Mouse (Mus musculus): ENCODE results near the gene Csf2rb2. TPM values are rescaled to one million over a fixed set of nuclear protein-coding genes. Genes with fewer than 3 reads are reported as not detected.
"Not testable (repeated sequence)": the region's sequence is repeated elsewhere in the genome, so short reads cannot be mapped to it uniquely, and the experiment has no call there.

Gene Csf2rb2
- total RNA-seq, 2 experiments from 2014 or later, result 0.39 to 0.59 TPM

DNA sequence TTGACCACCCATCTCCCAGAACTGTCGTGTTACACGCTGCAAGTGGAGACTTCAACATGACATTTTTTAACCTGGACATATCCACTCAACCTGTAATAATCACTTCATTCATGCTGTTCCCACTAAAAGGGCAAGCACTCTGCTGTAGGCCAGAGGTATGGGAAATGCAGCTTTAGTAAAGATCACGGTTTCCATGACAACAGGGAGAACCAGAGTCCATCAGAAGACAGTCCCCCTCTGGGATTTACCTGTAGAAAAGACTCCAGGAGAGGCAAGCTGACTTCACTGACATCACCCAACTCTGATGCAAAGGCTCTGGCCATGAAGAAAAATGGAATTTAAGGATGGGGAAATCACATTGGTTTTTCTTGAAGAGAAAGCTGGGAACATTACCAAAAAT is 42.2 kb downstream of the Csf2rb2 start:
- intact Hi-C loops (cut with DNase I), result no loop called here

DNA sequence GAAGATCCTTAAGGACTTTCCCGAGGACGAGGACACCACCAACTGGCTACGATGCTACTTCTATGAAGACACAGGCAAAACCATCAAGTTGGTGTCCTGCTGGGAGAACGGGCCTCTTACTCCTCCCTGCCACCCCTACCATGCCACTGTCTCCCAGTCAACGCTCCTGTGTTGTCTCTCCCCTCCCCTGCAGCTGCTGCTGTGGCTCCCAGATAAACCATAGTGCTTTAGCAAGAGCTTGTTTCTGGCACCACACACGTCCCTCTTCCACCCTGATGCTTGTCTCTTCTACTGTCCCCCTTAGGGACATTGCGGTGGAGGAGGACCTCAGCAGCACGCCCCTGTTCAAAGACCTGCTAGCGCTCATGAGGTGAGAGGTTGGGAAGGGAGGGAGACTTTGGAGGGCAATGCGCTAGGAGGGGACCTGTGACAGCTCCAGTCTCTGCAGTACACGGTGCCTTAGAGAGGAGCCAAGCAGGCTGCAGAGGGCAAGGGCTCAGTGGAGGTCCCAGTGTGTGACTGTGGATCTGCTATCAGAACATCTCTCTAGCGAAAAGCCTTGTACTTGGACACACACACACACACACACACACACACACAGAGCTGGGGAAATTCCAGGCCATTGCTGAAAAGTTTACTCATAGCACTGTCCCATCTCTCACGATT is 44.7 kb downstream of the Csf2rb2 start:
- DNase-seq (ENCODE audit: low spot score in 2 of 2), result no peak
- intact Hi-C loops (cut with DNase I), result no loop called here

More for the DNA sequence above, 42.2 kb downstream of the Csf2rb2 start:
- no peak for DNase-seq (ENCODE audit: low spot score in 2 of 2)

DNA sequence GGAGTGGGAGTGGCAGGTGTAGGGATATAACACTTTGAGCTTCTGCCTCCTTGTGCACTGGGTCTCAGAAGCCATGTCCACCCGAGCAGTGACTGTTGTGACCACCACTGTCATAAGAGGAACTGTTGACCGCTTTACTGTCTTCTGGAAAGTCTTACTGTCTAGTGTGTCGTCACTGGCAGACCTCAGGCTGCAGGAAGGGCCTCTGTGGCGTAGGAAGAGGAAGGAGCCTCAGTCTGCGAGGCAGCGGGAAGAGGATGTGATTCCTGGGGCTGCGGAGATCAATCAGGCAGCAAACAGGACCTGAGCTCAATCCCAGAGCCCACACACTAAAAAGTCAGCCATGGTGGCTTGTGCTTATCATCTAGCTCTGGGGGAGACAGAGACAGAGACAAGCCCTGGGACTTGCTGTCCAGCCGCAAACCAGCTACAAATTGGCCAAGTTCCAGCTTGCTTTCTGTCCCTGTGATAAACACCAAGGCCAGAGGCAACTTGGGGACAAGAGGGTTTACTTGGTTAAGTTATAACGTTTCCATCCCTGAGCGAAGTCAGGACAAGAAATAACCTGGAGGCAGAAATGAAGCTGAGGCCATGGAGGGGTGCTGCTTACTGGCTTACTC is 47.2 kb downstream of the Csf2rb2 start:
- no peak for DNase-seq (ENCODE audit: low spot score in 2 of 2)
- intact Hi-C loops (cut with DNase I), result loop anchor here (5.0 kb wide), 2 partner anchors 64 to 164 kb away; no protein-coding TSS in a partner anchor

DNA sequence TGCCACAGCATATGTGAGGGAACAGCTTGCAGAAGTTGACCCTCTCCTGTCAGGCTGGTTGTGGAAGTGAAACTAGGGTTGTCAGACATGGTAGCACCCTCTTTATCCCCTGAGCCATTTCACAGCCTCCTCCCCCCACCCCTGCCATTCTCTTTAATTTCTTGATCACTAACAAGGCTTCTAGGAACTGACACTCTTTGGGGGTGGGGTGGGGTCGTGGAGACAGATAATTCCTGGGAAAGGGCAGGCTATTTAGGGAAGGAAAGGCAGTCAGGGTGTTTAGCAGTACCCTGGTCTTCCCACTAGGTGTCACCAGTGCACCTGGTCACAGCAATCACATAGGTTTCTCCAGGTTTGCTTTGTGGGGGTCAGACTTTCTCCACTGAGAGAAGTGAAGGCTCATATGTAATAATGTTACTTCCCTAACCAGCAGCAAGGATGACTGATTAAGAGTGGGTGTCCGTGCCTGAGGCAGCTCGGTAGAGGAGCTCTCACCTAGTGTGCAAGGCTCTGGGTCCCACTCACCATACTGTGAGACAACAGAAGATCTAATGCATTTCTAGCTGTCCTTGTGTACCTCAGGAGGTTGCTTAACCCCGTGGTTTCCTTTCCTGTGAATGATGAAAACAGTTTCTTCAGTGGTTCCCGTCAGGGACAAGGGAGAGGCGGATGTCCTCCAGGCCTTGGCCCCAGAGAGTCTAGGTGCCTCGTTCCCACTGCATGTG is 48.0 kb downstream of the Csf2rb2 start:
- intact Hi-C loops (cut with DNase I), result loop anchor here (1.0 to 5.0 kb wide), 3 partner anchors 65 to 165 kb away; no protein-coding TSS in a partner anchor
- peak; percentile 49 to 58 for DNase-seq (ENCODE audit: low spot score in 2 of 2)

DNA sequence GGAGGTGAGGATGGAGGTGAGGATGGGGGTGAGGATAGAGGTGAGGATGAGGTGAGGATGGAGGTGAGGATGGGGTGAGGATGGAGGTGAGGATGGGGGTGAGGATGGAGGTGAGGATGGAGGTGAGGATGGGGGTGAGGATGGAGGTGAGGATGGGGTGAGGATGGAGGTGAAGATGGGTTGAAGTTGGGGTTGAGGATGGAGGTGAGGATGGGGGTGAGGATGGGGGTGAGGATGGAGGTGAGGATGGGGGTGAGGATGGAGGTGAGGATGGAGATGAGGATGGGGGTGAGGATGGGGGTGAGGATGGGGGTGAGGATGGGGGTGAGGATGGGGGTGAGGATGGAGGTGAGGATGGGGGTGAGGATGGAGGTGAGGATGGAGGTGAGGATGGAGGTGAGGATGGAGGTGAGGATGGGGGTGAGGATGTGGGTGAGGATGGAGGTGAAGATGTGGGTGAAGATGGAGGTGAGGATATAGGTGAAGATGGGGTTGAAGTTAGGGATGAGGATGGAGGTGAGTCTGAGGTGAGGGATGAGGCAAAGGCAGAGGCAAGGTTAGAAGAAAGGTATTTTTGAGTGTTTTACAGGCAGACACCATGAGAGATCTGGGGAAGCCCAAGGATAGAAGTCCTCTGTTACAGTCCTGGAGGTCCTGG is 48.8 kb downstream of the Csf2rb2 start:
- DNase-seq (ENCODE audit: low spot score in 2 of 2), result not testable (repeated sequence)
- intact Hi-C loops (cut with DNase I), result loop anchor here (1.0 to 5.0 kb wide), 3 partner anchors 66 to 166 kb away; no protein-coding TSS in a partner anchor

DNA sequence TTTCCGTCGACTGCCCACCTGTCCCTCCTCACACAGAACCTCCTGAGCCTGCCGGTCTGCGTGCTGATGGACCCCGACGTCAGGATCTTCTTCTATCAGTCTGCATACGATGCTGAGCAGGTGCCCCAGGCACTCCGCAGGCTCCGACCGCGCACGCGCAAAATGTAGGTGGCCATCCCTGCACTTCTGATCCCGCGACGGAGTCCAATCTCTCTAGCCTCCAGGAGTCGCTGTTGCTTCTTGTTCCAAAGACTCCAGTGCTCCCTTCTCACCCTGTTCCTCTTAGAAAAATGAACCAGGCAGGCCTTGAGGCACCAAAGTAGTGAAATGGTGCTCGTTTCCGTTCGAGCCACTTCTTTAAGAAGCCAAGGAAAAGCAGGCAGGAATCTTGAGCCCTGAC is 50.8 kb downstream of the Csf2rb2 start:
- DNase-seq (ENCODE audit: low spot score in 2 of 2), result peak in 1 of 2 experiments; percentile 35
- intact Hi-C loops (cut with DNase I), result loop anchor here (5.0 kb wide), 2 partner anchors 68 to 168 kb away; no protein-coding TSS in a partner anchor

DNA sequence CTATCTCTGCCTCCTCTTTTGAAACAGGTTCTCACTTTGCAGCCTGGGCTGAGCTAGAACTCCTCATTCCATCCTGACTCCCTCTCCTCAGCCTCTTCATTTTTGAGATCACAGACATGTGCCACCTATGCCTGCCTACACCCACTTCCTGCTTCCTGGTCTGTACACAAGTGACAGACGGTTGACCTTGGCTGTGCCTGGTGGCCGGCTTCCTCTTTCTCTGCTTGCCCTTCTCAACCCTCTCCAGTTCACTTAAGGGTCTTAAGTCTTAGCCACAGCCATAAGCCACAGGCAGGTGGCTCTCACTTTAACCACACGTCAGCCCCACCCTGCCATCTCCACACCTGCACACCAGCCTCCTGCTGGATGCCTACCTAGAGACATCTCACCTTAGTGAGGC is 57.1 kb downstream of the Csf2rb2 start:
- intact Hi-C loops (cut with DNase I), result no loop called here
- no peak for DNase-seq (ENCODE audit: low spot score in 2 of 2)

DNA sequence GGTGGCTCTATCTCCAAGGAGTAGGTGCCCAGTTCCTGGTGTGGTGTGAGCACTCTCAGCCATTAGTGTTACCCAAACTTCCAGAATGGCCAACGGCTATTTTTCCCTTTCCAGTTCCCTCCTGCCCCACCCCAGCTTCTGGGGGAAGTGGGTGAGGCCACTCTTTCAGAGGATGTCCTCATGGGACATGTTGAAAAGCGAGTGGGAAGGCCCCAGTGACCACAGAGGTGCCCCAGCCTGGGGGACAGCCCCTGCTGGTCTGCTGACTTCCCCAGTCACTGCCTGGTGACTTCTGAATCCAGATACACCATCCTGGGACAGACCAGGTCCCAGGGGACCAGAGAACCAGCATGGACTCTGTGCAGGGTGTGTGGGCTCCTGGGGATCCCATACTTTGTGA is 57.9 kb downstream of the Csf2rb2 start:
- DNase-seq (ENCODE audit: low spot score in 2 of 2), result no peak
- intact Hi-C loops (cut with DNase I), result no loop called here

DNA sequence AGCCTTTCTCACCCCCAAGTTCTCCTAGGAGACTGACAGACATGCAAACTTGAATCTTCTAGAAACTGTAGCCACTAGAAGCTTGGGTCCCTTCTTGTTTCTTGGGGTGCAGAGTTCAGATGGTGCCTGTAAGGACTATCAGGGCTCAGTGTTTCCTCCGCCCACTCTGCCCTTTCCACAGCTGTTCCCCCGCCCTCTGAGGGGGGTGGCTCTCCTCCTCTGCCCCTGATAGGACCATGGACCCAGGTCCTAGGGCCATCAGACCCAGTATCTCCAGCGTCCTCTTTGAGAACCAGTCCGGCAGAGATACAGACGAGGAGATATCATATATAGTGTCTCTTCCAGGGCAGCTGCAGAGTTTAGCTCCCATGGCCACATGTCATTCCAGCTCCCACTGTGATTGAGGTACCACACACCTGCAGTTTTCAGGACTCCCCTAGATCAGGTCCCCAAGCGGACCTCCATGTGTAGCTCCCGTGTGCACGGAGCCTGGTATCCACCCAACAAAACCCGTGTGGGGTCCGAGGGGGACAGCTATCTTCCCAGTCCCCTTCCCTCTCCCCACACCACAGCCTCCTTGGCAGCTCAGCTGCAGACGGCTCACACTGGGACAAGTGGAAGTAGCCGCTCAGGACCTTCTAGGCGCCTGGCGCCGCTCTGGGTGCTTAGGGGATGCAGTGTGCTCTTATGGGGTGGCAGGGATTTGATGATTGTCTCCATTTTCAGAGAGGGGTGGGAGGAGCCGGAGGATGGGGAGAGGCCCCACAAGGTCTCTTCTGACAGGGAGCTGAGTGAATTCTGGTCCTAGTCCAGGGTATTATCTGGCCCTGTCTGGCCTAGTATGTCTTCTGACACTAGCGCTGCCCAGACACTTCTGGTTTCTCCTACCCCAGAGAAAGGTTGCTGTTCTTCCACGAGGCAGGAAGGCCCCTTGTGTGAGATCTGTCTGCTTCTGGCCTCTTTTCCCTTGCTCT is 59.1 kb downstream of the Csf2rb2 start:
- intact Hi-C loops (cut with DNase I), result no loop called here
- DNase-seq (ENCODE audit: low spot score in 2 of 2), result no peak

DNA sequence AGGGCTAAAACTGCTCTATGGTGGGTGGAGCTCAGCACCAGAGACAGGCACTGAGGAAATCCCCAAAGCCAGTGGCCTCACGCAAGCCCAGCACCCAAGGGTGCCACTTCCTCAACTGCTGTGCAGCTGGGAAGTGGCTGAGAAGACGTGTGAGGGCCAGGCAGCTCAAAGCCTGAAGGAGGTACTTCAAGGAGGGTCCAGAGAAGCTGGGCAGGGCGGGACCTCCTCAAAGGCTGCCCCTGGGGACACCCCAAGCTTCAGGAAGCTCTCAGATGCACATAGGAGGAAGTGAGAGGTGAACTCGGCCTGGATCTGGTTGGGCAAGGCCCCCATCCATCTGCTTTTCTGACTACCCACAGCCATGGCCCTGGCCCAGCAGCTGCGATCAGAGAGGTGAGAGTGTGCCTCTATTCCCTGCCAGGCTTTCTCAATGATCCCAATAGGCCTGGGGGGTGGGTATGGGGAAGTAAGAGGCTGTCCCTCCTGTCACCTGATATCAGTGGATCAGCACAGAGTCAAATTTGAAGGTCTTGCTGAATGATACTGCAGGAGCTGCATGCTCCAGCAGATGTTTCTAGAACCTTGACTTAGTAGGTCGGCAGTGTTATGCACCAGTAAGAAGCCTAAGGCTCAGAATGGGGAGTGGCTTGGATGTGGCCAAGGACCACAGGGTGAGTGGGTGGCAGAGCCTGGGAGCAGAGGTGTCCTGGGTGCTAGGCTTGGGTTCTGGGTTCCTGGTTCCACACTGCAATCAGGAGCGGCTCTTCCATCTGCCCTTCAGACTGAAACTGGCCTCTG is 60.6 kb downstream of the Csf2rb2 start, which contains the start of gene Ncf4:
Gene Ncf4, plus strand, starts transcription at position 107 of the 798 bp plus-strand sequence.
- intact Hi-C loops (cut with DNase I), result no loop called here
- DNase-seq (ENCODE audit: low spot score in 2 of 2), result no peak

DNA sequence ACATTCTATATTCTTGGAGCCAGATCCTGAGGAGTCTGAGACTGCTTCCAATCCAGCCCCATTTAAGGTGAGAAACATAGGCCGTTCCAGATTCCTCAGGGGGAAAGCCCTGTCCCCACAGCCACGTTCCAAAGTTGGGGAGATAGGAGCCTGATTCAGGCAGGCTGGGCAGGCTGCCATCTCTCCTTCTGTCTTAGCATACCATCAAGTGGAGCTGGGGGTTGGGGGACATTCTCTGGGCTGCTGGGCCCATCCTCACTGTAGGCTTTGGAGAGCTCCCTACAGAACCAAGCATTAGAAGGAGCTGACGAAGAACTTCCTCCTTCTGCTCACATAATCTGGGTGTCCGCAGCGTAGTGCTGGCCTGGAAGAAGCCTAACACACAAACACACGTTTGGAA is 61.7 kb downstream of the Csf2rb2 start:
- no peak for DNase-seq (ENCODE audit: low spot score in 2 of 2)

DNA sequence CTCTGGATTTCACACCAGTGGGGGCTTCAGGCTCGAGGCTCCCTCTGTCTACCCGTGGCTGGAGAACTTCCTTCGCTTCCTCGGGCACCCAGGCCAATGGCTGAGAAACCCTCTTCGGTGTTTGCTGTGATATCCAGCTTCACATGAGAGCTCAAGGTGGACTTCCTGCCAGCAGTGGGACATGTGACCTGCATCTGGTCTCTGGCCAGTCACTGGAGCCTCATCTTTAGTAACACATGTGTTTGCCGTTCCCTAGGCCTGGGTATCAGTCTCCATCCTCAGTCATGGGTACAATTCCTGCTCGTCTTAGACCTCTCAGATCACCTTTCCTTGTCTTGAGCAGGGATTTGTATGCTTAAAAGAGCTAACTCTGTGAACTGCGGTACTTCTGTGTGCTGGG is 62.5 kb downstream of the Csf2rb2 start:
- no peak for DNase-seq (ENCODE audit: low spot score in 2 of 2)
- intact Hi-C loops (cut with DNase I), result no loop called here

More for the DNA sequence above, 61.7 kb downstream of the Csf2rb2 start:
- intact Hi-C loops (cut with DNase I), result no loop called here

DNA sequence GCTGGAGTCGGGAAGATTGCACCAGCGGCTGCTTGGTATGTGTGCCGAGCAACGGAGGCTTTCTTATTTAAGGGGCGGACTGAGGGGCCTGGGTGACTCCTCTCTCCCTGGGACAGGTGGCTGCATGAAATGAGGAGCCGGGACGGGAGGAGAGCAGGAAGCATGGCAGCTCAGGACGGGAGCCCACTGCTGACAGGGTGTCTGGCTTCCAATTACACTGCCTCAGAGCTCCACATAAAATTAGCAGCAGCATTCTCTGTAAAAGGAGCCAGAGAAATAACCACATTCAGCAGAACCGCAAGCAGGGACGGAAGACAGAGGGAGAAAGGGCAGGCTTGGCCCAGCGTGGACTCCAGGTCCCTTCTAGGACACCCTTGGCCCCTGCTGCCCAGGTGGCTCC is 64.2 kb downstream of the Csf2rb2 start:
- intact Hi-C loops (cut with DNase I), result no loop called here
- no peak for DNase-seq (ENCODE audit: low spot score in 2 of 2)

DNA sequence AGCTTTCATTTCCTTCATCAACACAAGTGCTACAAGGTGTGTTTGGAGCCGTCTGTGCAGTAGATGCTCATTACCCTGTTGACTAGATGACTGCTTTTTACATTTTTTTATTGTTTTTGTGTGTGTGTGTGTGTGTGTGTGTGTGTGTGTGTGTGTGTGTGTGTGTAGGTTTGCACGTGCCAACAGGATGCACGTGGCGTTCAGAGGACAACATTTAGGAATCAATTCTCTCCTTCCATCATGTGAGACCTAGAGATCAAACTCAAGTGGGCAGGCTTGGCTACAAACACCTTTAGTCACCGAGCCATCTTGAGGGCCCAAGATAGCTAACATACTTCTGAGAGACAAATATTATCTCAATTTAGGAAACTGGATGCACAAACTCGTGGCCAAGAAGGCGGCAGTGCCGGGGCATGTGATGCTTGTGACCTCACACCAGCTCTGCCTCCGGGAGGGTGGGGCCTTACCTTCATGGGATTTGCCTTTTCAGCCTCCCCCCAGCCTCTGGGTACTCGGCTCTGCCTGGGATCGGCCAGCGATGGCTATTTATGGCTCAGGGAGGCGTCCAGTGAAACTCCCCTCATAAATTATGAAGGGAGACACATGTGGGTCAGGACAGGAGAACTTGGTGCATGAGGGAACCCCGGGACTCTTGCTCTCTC is 65.4 kb downstream of the Csf2rb2 start:
- intact Hi-C loops (cut with DNase I), result loop anchor here (2.0 kb wide), 2 partner anchors 55 to 257 kb away; no protein-coding TSS in a partner anchor
- no peak for DNase-seq (ENCODE audit: low spot score in 2 of 2)

DNA sequence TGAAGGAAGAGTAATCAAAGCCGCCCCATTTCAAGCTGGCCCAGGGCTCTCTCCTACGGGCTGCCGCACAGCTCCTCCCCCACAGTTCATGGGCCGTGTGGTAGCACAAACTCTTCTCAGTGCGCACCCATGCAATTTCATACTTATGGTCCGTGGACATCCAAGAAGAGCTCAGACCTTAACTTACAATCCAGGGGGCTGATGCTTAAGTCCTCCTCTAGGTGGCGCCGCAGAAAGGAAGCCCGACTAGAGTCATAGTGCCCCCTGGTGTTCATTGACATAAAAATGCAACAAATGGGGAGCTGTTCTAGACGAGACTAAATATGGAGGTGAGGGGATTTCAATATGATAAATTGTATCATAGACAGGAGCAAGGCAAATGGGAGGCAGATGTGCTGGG is 66.1 kb downstream of the Csf2rb2 start:
- intact Hi-C loops (cut with DNase I), result loop anchor here (2.0 kb wide), 2 partner anchors 55 to 257 kb away; no protein-coding TSS in a partner anchor

DNA sequence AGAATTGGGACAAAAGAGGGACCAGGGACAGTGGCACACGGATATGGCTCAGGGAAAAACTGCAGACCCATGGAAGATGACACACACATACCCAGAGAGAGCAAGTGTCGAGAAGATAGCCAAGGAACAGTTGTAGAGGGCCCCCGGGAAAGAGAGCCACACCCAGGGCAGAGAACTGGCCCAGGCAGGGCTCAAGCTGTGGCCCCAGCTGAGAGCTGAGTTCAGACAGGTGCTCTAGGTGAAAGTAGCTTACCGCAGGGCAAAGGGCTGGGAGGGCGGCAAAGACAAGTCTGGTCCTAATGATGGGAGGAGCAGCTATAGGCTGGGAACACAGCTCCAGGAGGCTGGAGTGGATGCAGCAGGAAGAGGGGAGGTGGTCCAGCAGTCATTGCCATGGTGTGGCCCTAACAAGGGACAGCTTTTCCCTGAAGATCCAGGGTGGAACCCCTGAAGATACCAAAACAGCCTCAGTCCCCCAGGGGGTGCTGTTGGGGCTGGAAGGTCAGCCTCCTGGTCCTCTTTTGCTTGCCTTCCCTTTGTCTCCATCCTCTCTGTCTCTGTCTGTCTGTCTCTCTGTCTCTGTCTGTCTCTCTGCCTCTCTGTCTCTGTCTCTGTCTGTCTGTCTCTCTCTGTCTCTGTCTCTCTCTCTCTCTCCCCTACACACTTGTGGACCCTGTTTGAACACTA is 70.6 kb downstream of the Csf2rb2 start:
- DNase-seq (ENCODE audit: low spot score in 2 of 2), result no peak
- intact Hi-C loops (cut with DNase I), result no loop called here

More for the DNA sequence above, 66.1 kb downstream of the Csf2rb2 start:
- peak in 1 of 2 experiments; percentile 25 for DNase-seq (ENCODE audit: low spot score in 2 of 2)

Measured in left cerebral cortex, postnatal 36 days (tissue).